Mouse (Mus musculus): Measurements from ENCODE around the gene Msi2.

DNA sequence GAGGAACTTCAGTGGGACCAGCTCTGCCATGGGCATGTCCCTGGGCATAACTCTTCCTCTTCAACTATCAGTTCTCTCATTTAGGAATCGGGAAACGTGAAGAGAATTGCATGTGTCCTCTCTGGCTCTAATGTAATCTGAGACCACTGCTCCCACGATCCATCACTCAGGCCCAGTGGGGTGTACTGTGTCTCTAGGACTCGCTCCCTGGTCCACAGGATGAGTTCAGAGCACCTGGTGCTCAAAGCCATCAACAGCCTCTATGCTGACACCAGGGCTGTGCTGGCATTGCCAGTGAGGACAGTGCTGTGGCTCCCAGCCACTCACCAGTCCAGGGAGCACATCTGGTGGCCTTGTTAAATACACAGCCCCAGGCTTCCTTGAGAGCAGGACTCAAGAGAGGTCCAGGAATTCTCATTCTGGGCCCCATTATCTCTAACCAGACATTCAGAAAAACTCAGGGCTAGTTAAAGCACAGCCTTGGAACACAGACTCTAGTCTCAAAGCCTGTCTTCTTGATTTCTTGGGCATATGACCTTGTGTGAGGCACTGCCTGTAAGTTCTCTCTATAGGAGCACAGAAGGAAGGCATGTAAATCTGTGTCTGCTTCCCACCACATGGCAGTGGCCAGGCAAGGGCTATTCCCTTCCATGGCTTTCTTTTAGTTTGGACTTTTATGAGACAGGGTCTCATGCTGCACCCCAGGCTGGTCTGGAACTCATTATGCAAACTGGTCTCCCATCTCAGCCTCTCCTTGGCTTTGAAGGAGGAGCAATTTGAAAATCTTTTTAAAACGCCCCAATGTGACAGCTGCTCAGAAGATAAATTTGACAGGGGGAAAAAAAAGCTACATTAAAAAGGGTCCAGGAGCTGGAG, 211.5 kb downstream of the Msi2 start:
- TF ChIP-seq CTCF (IDR thresholded peaks at IDR 0.05; ENCODE audit: low read depth) (no peak), EP300 (IDR thresholded peaks at IDR 0.05; ENCODE audit: low read depth) (no peak)
